Mouse (Mus musculus): Measurements from ENCODE around the gene Mphosph6. TPM values are rescaled to one million over a fixed set of nuclear protein-coding genes. Genes with fewer than 3 reads are reported as not detected.

The Mphosph6 gene
- polyA plus RNA-seq, 1 experiment from 2014 or later = 52.3 TPM

DNA sequence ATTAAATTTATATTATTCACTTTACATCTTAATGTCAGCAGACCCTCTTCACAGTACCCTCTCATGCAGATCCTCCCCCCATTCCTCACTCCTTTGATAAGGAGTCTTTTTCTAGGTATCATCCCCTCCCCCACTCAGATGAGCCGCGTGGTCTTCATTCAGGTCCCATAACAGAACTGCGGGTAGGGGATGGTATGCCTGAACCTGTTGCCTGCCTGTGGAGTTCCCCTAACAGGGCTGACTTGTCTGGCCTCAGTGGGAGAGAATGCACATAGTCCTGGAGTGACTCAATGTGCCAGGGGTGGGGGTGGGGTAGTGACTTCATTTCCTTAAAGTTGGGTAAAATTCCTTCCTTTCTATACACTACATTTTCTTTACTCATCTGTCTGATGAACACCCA, 15.3 kb downstream of the Mphosph6 start:
- no peak overlapping the region for H3K27ac ChIP-seq
- H3K4me3 ChIP-seq = no peak overlapping the region
- no peaks in the 10 kb centered on the region for H3K27me3 ChIP-seq
- no peak overlapping the region for H3K4me2 ChIP-seq (replicated peaks)
- H3K9me3 ChIP-seq = 0 out of 2 replicates have a peak, but pooled peaks cover 11% of the 10 kb centered on the region
- peaks cover 35% of the 10 kb centered on the region for H3K36me3 ChIP-seq
- H3K9ac ChIP-seq = no peak overlapping the region
- 89% methylated on average over 3 of the region's 3 CpGs for WGBS
- no peaks in the 10 kb centered on the region for H3K4me1 ChIP-seq
- ATAC-seq (ENCODE audit: insufficient number of reproducible peaks, insufficient read depth, low FRiP score, low TSS enrichment) = no peak

DNA sequence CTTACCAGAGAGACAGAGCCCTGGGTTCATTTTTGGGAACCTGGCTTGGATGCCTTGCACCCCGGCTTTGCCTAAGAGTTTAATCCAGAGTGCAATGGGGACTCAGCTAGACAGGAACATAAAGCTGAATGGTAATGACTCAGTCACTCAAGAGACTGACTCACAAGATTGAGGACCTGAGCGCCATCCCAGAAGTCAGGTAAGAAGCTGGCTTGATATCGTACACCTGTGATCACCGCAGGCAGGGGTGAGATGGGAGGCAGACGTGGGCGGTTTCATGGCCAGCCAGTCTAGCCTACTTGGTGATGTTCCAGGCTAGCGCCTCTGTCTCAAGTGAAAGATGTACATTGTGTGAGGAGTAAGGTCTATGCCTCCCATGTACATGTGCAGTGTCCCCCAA, 18.7 kb downstream of the Mphosph6 start:
- Histone ChIP-seq H3K4me1 (no peaks in the 10 kb centered on the region), H3K36me3 (peaks cover 9% of the 10 kb centered on the region), H3K4me3 (no peak overlapping the region), H3K9me3 (0 out of 2 replicates have a peak, but pooled peaks cover 11% of the 10 kb centered on the region), H3K4me2 (replicated peaks) (no peak overlapping the region), H3K27me3 (no peaks in the 10 kb centered on the region), H3K27ac (no peak overlapping the region), H3K9ac (no peak overlapping the region)
- 92% methylated on average over 7 of the region's 7 CpGs for WGBS
- no peak for ATAC-seq (ENCODE audit: insufficient number of reproducible peaks, insufficient read depth, low FRiP score, low TSS enrichment)

- ATAC-seq (ENCODE audit: insufficient number of reproducible peaks, insufficient read depth, low FRiP score, low TSS enrichment) = no peak
- no peak overlapping the region for H3K9ac ChIP-seq
- H3K36me3 ChIP-seq = no peaks in the 10 kb centered on the region
- 0 out of 2 replicates have a peak, but pooled peaks cover 2% of the 10 kb centered on the region for H3K9me3 ChIP-seq
- H3K27ac ChIP-seq = no peak overlapping the region
- H3K4me1 ChIP-seq = no peaks in the 10 kb centered on the region
- H3K4me3 ChIP-seq = no peak overlapping the region
- H3K4me2 ChIP-seq (replicated peaks) = no peak overlapping the region
- WGBS = 63% methylated on average over 6 of the region's 6 CpGs
- H3K27me3 ChIP-seq = no peaks in the 10 kb centered on the region
These were observed 20.2 kb downstream of the Mphosph6 start for GRCm38 (mm10) chr8:117781375-117782129.

GRCm38 (mm10) chr8:117779344-117779743, 22.4 kb downstream of the Mphosph6 start:
- Histone ChIP-seq H3K36me3 (no peaks in the 10 kb centered on the region), H3K27ac (no peak overlapping the region), H3K9me3 (no peaks in the 10 kb centered on the region), H3K4me3 (no peak overlapping the region), H3K9ac (no peak overlapping the region), H3K4me2 (replicated peaks) (no peak overlapping the region), H3K27me3 (no peaks in the 10 kb centered on the region), H3K4me1 (no peaks in the 10 kb centered on the region)
- WGBS = 80% methylated on average over 6 of the region's 6 CpGs
- no peak for ATAC-seq (ENCODE audit: insufficient number of reproducible peaks, insufficient read depth, low FRiP score, low TSS enrichment)

DNA sequence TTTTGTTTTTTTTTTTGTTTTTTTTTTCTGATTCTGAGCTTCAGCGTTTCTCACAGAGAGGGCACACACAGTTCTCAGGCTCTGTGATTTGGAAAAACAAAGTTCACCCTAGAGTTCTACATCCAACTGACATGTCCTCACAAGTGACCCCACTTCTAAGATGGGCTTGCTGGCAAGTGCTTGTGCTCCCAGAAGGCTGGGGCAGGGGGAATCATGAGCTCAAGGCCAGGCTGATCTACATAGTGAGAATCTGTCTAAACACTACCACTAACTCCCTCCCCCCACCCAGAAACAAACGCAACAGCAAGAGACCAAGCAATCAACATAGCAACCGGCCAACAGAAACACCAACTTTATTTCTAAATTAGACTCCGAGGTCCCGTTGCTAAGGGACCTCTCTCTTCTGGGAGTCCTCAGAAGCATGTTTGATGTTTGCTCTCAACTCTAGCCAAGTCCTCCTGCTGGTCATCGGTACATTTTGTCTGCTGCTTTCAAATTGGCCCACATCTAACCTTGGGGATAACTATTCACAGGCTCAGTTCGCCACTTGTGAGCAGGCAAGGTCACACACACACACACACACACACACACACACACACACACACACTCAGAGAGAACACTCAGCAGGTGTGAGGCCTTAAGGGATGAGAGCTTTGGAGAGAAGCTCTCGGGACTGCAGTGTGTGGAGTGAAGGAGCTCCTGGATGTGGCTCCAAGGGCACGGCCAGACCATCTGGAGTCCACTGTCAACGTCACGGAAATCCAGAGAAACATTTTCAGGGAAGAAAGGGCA, 23.0 kb downstream of the Mphosph6 start:
- H3K27me3 ChIP-seq = no peaks in the 10 kb centered on the region
- H3K9me3 ChIP-seq = no peaks in the 10 kb centered on the region
- H3K4me2 ChIP-seq (replicated peaks) = no peak overlapping the region
- H3K9ac ChIP-seq = no peak overlapping the region
- H3K4me1 ChIP-seq = no peaks in the 10 kb centered on the region
- no peaks in the 10 kb centered on the region for H3K36me3 ChIP-seq
- WGBS = 73% methylated on average over 11 of the region's 11 CpGs
- H3K27ac ChIP-seq = no peak overlapping the region
- ATAC-seq (ENCODE audit: insufficient number of reproducible peaks, insufficient read depth, low FRiP score, low TSS enrichment) = no peak
- no peak overlapping the region for H3K4me3 ChIP-seq

DNA sequence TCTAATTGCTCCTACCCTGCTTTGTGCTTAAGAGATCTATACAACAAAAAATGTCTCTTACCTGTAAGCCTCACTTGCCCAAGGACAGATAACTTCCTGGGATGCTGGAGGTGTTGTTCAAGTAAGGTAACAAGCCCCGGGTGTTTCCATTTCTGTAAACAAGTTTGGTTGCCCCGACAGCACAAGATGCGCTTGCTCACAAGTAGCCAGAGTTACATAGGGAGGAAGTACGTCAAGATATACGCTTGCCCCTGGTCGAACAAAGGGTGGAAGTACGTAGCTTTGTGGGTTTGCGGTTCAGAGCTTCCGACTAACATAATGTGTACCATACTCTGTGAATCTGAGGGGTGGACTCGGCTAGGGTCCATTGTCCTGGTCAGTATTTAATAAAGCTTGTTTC, 25.7 kb downstream of the Mphosph6 start:
- no peaks in the 10 kb centered on the region for H3K4me1 ChIP-seq
- H3K36me3 ChIP-seq = no peaks in the 10 kb centered on the region
- no peaks in the 10 kb centered on the region for H3K9me3 ChIP-seq
- H3K27me3 ChIP-seq = no peaks in the 10 kb centered on the region
- no peak overlapping the region for H3K4me2 ChIP-seq (replicated peaks)
- ATAC-seq (ENCODE audit: insufficient number of reproducible peaks, insufficient read depth, low FRiP score, low TSS enrichment) = no peak
- no peak overlapping the region for H3K27ac ChIP-seq
- 83% methylated on average over 10 of the region's 10 CpGs for WGBS
- no peak overlapping the region for H3K9ac ChIP-seq
- no peak overlapping the region for H3K4me3 ChIP-seq

- 44% methylated on average over 10 of the region's 10 CpGs for WGBS
- no peak overlapping the region for H3K9ac ChIP-seq
- ATAC-seq (ENCODE audit: insufficient number of reproducible peaks, insufficient read depth, low FRiP score, low TSS enrichment) = no peak
- no peaks in the 10 kb centered on the region for H3K4me1 ChIP-seq
- no peaks in the 10 kb centered on the region for H3K9me3 ChIP-seq
- no peak overlapping the region for H3K4me2 ChIP-seq (replicated peaks)
- H3K36me3 ChIP-seq = no peaks in the 10 kb centered on the region
- no peak overlapping the region for H3K4me3 ChIP-seq
- no peaks in the 10 kb centered on the region for H3K27me3 ChIP-seq
- no peak overlapping the region for H3K27ac ChIP-seq
These were observed 26.1 kb downstream of the Mphosph6 start for GRCm38 (mm10) chr8:117775626-117776025.

DNA sequence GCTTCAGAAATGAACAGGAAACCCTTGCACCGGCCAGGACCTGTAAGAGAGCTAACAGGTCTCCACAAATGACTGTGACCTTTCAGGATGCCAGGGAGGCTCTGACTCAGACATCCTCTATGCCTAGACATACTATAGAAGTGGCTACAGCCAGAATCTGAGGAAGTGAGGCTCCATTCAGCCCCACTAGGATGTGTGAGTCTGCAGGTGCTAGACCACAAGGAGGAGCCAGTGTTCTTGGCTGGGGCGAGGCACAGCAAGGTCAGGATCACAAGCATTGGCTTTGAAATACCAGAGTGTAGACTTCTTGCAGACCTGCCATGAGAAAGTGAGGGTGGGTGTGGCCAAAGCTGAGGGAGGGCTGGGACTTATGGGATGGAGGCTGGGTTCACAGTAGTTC, 29.1 kb downstream of the Mphosph6 start:
- no peak overlapping the region for H3K4me3 ChIP-seq
- H3K9ac ChIP-seq = no peak overlapping the region
- H3K4me2 ChIP-seq (replicated peaks) = no peak overlapping the region
- no peaks in the 10 kb centered on the region for H3K4me1 ChIP-seq
- no peaks in the 10 kb centered on the region for H3K27me3 ChIP-seq
- no peak for ATAC-seq (ENCODE audit: insufficient number of reproducible peaks, insufficient read depth, low FRiP score, low TSS enrichment)
- WGBS = 64% methylated on average over 2 of the region's 2 CpGs
- no peaks in the 10 kb centered on the region for H3K9me3 ChIP-seq
- no peak overlapping the region for H3K27ac ChIP-seq
- no peaks in the 10 kb centered on the region for H3K36me3 ChIP-seq

DNA sequence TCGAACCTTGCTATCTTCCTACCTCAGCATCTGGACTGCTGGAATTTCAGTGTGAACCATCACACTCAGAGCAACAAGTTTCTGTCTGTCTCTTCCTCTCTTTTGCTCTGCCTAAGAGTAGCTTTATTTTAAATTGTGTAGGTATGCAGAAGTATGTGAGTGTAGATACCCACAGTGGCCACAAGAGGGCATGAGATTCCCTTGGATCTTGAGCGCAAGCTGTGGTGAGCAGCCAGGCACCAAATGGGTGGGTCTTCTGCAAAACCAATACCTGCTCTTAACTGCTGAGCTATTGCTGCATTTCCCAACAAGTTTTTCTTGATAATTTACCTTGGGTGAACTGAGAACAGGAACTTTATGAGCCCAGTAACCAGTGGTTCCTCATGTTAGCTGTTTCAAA, 29.6 kb downstream of the Mphosph6 start:
- Histone ChIP-seq H3K27ac (no peak overlapping the region), H3K4me1 (no peaks in the 10 kb centered on the region), H3K36me3 (no peaks in the 10 kb centered on the region), H3K9ac (no peak overlapping the region), H3K27me3 (no peaks in the 10 kb centered on the region), H3K9me3 (no peaks in the 10 kb centered on the region), H3K4me3 (no peak overlapping the region), H3K4me2 (replicated peaks) (no peak overlapping the region)
- 62% methylated on average over 2 of the region's 2 CpGs for WGBS
- no peak for ATAC-seq (ENCODE audit: insufficient number of reproducible peaks, insufficient read depth, low FRiP score, low TSS enrichment)

DNA sequence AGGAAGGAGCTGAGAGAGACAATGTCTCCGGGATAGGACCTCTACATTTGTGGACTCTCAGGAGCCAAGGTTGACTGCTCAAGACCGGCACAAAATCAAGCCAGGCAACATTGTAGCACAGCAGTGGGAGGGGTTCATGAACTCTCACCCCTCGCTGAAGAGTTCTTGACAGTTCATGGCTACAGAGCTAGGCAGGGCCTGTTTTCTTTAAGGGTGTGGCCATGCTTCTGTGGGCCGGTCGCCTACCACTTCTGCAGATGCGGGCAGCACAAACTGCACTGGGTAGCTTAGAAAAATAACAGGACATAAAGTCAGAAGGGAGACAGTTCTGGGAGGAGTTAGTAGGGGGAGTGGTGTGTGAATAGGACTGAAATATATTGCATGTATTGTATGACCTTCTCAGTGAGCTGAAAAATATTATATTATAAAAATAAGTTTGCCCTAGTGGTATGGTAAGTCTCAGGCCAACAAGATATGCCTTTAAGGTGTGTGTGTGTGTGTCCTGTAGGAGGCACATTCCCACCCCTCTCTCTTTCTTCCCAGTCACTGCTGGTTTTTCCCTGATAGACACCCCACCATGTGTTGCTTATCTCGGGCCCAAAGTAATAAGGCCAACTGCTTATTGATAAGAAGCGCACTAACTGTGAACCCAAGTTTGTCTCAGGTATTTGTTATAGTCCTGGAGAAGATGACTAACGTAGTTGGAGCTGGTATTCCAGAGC, 30.5 kb downstream of the Mphosph6 start:
- H3K4me3 ChIP-seq = no peak overlapping the region
- no peak overlapping the region for H3K27ac ChIP-seq
- H3K4me1 ChIP-seq = no peaks in the 10 kb centered on the region
- H3K4me2 ChIP-seq (replicated peaks) = no peak overlapping the region
- no peak overlapping the region for H3K9ac ChIP-seq
- no peak for ATAC-seq (ENCODE audit: insufficient number of reproducible peaks, insufficient read depth, low FRiP score, low TSS enrichment)
- no peaks in the 10 kb centered on the region for H3K9me3 ChIP-seq
- H3K27me3 ChIP-seq = no peaks in the 10 kb centered on the region
- WGBS = 78% methylated on average over 9 of the region's 9 CpGs
- H3K36me3 ChIP-seq = no peaks in the 10 kb centered on the region

DNA sequence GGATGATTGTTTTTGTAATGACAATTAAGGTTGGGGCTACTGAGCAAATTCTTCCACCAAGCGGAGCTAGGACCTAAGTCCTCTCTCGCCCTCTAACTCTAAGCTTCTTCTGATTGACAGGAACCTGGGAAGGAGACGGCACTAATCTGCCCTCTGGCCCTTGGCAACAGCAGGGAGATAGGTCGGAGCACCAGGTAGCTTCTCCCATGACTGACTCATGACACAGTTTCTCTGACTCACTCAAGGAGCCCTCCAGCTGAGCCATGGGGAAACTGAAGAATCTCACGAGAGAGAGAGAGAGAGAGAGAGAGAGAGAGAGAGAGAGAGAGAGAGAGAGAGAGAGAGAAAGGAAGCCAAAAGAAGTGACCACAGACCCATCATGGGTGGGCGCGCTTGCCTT, 32.8 kb downstream of the Mphosph6 start:
- no peak overlapping the region for H3K27ac ChIP-seq
- no peak overlapping the region for H3K9ac ChIP-seq
- ATAC-seq (ENCODE audit: insufficient number of reproducible peaks, insufficient read depth, low FRiP score, low TSS enrichment) = no peak
- H3K27me3 ChIP-seq = no peaks in the 10 kb centered on the region
- H3K9me3 ChIP-seq = no peaks in the 10 kb centered on the region
- H3K4me1 ChIP-seq = no peaks in the 10 kb centered on the region
- 68% methylated on average over 7 of the region's 7 CpGs for WGBS
- no peak overlapping the region for H3K4me2 ChIP-seq (replicated peaks)
- H3K4me3 ChIP-seq = no peak overlapping the region
- no peaks in the 10 kb centered on the region for H3K36me3 ChIP-seq
